Mouse (Mus musculus): ENCODE data around the gene Vat1. TPM values are rescaled to one million over a fixed set of nuclear protein-coding genes. Genes with fewer than 3 reads are reported as not detected.
"Not testable (repeated sequence)": the region's sequence is repeated elsewhere in the genome, so short reads cannot be mapped to it uniquely, and the experiment has no call there.

Vat1 gene
- polyA plus RNA-seq, 1 experiment from 2014 or later, result 95.6 TPM

- 88% methylated on average over 3 of the region's 3 CpGs for WGBS
- H3K9ac ChIP-seq (ENCODE audit: low read depth, low read length), result no peak overlapping the region
- H3K27ac ChIP-seq (ENCODE audit: low read depth, low read length), result no peak overlapping the region
Observed at GRCm38 (mm10) chr11:101450394-101450793, 15.6 kb downstream of the Vat1 start.

GRCm38 (mm10) chr11:101449596-101449995, 16.4 kb downstream of the Vat1 start:
- WGBS, result 76% methylated on average over 4 of the region's 4 CpGs
- peak overlapping the region; percentile 45; the same call in 1 of the 2 replicates for H3K9ac ChIP-seq (ENCODE audit: low read depth, low read length)
- ATAC-seq; H3K4me1 ChIP-seq (replicated peaks; ENCODE audit: control insufficient read depth, insufficient read depth, low read length); H3K27me3 ChIP-seq (replicated peaks; ENCODE audit: control insufficient read depth, insufficient read depth, low read length); H3K27ac ChIP-seq (ENCODE audit: low read depth, low read length); H3K9me3 ChIP-seq (ENCODE audit: control insufficient read depth): not testable (repeated sequence)
- H3K36me3 ChIP-seq (ENCODE audit: control insufficient read depth, insufficient read depth), result peaks cover 18% of the 10 kb centered on the region
- H3K4me2 ChIP-seq (replicated peaks; ENCODE audit: low read depth), result peak overlapping the region; percentile 66
- 0 out of 2 replicates have a peak overlapping the region, but pooled peaks have one; percentile 58 for H3K4me3 ChIP-seq (ENCODE audit: low read depth, low read length)

More at GRCm38 (mm10) chr11:101450394-101450793, 15.6 kb downstream of the Vat1 start:
- H3K9me3 ChIP-seq (ENCODE audit: control insufficient read depth), result no peaks in the 10 kb centered on the region
- H3K4me2 ChIP-seq (replicated peaks; ENCODE audit: low read depth), result no peak overlapping the region
- H3K36me3 ChIP-seq (ENCODE audit: control insufficient read depth, insufficient read depth), result peaks cover 12% of the 10 kb centered on the region; the same call in 1 of the 2 replicates
- no peak overlapping the region for H3K4me3 ChIP-seq (ENCODE audit: low read depth, low read length)
- ATAC-seq, result no peak
- H3K4me1 ChIP-seq (replicated peaks; ENCODE audit: control insufficient read depth, insufficient read depth, low read length), result 0 out of 2 replicates have a peak, but pooled peaks cover 5% of the 10 kb centered on the region
- no peaks in the 10 kb centered on the region for H3K27me3 ChIP-seq (replicated peaks; ENCODE audit: control insufficient read depth, insufficient read depth, low read length)
- peak; percentile 56 for TF ChIP-seq CTCF (IDR thresholded peaks at IDR 0.05; ENCODE audit: low read depth)

- H3K27ac ChIP-seq (ENCODE audit: low read depth, low read length), result peak overlapping the region; percentile 92
- H3K9ac ChIP-seq (ENCODE audit: low read depth, low read length), result peak overlapping the region; percentile 69
- H3K4me1 ChIP-seq (replicated peaks; ENCODE audit: control insufficient read depth, insufficient read depth, low read length), result 0 out of 2 replicates have a peak, but pooled peaks cover 5% of the 10 kb centered on the region
- H3K36me3 ChIP-seq (ENCODE audit: control insufficient read depth, insufficient read depth), result peaks cover 24% of the 10 kb centered on the region
- H3K9me3 ChIP-seq (ENCODE audit: control insufficient read depth), result no peaks in the 10 kb centered on the region
- 61% methylated on average over 4 of the region's 4 CpGs for WGBS
- peak overlapping the region; percentile 66 for H3K4me2 ChIP-seq (replicated peaks; ENCODE audit: low read depth)
- TF ChIP-seq CTCF (IDR thresholded peaks at IDR 0.05; ENCODE audit: low read depth), result no peak
- H3K4me3 ChIP-seq (ENCODE audit: low read depth, low read length), result peak overlapping the region; percentile 58
- H3K27me3 ChIP-seq (replicated peaks; ENCODE audit: control insufficient read depth, insufficient read depth, low read length), result no peaks in the 10 kb centered on the region
- peak; percentile 9; the same call in 1 of the 2 replicates for ATAC-seq
Observed at GRCm38 (mm10) chr11:101448899-101449298, 17.1 kb downstream of the Vat1 start.

- H3K27ac ChIP-seq (ENCODE audit: low read depth, low read length), result peak within 1 kb of the TSS; percentile 92
- H3K36me3 ChIP-seq (ENCODE audit: control insufficient read depth, insufficient read depth), result peaks cover 25% of the 10 kb centered on the region
- peak within 1 kb of the TSS; percentile 69 for H3K9ac ChIP-seq (ENCODE audit: low read depth, low read length)
- H3K27me3 ChIP-seq (replicated peaks; ENCODE audit: control insufficient read depth, insufficient read depth, low read length), result no peaks in the 10 kb centered on the region
- no peaks in the 10 kb centered on the region for H3K9me3 ChIP-seq (ENCODE audit: control insufficient read depth)
- H3K4me1 ChIP-seq (replicated peaks; ENCODE audit: control insufficient read depth, insufficient read depth, low read length), result peaks cover 8% of the 10 kb centered on the region; the same call in 1 of the 2 replicates
- ATAC-seq, result peak; percentile 71
- 0 out of 2 replicates have a peak, but pooled peaks have one; percentile 10 for TF ChIP-seq CTCF (IDR thresholded peaks at IDR 0.05; ENCODE audit: low read depth)
- WGBS, result 10% methylated on average over 10 of the region's 10 CpGs
- peak within 1 kb of the TSS; percentile 66 for H3K4me2 ChIP-seq (replicated peaks; ENCODE audit: low read depth)
- H3K4me3 ChIP-seq (ENCODE audit: low read depth, low read length), result peak within 1 kb of the TSS; percentile 58
Observed at GRCm38 (mm10) chr11:101448274-101448746, 17.7 kb downstream of the Vat1 start, which contains the start of gene Ifi35. Gene Ifi35, plus strand, starts transcription at chr11:101448407.

- H3K9me3 ChIP-seq (ENCODE audit: control insufficient read depth), result no peaks in the 10 kb centered on the region
- TF ChIP-seq CTCF (IDR thresholded peaks at IDR 0.05; ENCODE audit: low read depth), result no peak
- no peak for ATAC-seq
- H3K9ac ChIP-seq (ENCODE audit: low read depth, low read length), result no peak overlapping the region
- H3K27me3 ChIP-seq (replicated peaks; ENCODE audit: control insufficient read depth, insufficient read depth, low read length), result no peaks in the 10 kb centered on the region
- H3K4me2 ChIP-seq (replicated peaks; ENCODE audit: low read depth), result no peak overlapping the region
- peaks cover 11% of the 10 kb centered on the region; the same call in 1 of the 2 replicates for H3K4me1 ChIP-seq (replicated peaks; ENCODE audit: control insufficient read depth, insufficient read depth, low read length)
- WGBS, result 83% methylated on average over 5 of the region's 5 CpGs
- H3K27ac ChIP-seq (ENCODE audit: low read depth, low read length), result peak overlapping the region; percentile 92; the same call in 1 of the 2 replicates
- H3K4me3 ChIP-seq (ENCODE audit: low read depth, low read length), result peak overlapping the region; percentile 58; the same call in 1 of the 2 replicates
- H3K36me3 ChIP-seq (ENCODE audit: control insufficient read depth, insufficient read depth), result peaks cover 25% of the 10 kb centered on the region
Observed at GRCm38 (mm10) chr11:101447786-101448185, 18.2 kb downstream of the Vat1 start.

GRCm38 (mm10) chr11:101446860-101447259, 19.2 kb downstream of the Vat1 start:
- H3K27ac ChIP-seq (ENCODE audit: low read depth, low read length); H3K9ac ChIP-seq (ENCODE audit: low read depth, low read length); H3K4me3 ChIP-seq (ENCODE audit: low read depth, low read length); ATAC-seq; H3K27me3 ChIP-seq (replicated peaks; ENCODE audit: control insufficient read depth, insufficient read depth, low read length); H3K4me2 ChIP-seq (replicated peaks; ENCODE audit: low read depth); H3K9me3 ChIP-seq (ENCODE audit: control insufficient read depth): not testable (repeated sequence)
- peaks cover 11% of the 10 kb centered on the region; the same call in 1 of the 2 replicates for H3K4me1 ChIP-seq (replicated peaks; ENCODE audit: control insufficient read depth, insufficient read depth, low read length)
- H3K36me3 ChIP-seq (ENCODE audit: control insufficient read depth, insufficient read depth), result peaks cover 25% of the 10 kb centered on the region
- WGBS, result 86% methylated on average over 8 of the region's 8 CpGs
